Mouse (Mus musculus) lung, embryonic 15.5 days (tissue): ENCODE data around the gene Pde4dip. TPM values are rescaled to one million over a fixed set of nuclear protein-coding genes. Genes with fewer than 3 reads are reported as not detected.
A peak's percentile ranks its signal among the peaks of the same experiment; 100 is the strongest.

Source experiments
- ATAC-seq: fragments of 200-750 bp; cut with Nextera tagmentation; 2 replicates; pipeline ENCODE4 v1.8.0; 2017; ENCODE audit warnings: moderate number of reproducible peaks, borderline replicate concordance; ENCODE audit not compliant: low FRiP score, low TSS enrichment; ENCODE audit errors: extremely low read depth
- H3K27ac ChIP-seq: fragments of 300-500 bp; sonication (generic); 2 replicates; pipeline ENCODE4 v1.5.1; 2015; ENCODE audit warnings: moderate library complexity, mild to moderate bottlenecking, inconsistent platforms
- H3K27me3 ChIP-seq: fragments of 300-500 bp; sonication (generic); 2 replicates; pipeline ENCODE4 v1.6.1; 2015; ENCODE audit warnings: inconsistent platforms
- H3K36me3 ChIP-seq: fragments of 300-500 bp; sonication (generic); 2 replicates; pipeline ENCODE4 v1.6.1; 2015; ENCODE audit warnings: inconsistent platforms
- H3K4me1 ChIP-seq: fragments of 300-500 bp; sonication (generic); 2 replicates; pipeline ENCODE4 v1.6.1; 2015; ENCODE audit warnings: inconsistent platforms
- H3K4me2 ChIP-seq: fragments of 300-500 bp; sonication (generic); 2 replicates; pipeline ENCODE4 v1.6.1; 2015; ENCODE audit warnings: inconsistent platforms, mild to moderate bottlenecking, moderate library complexity
- H3K4me3 ChIP-seq: fragments of 300-500 bp; sonication (generic); 2 replicates; pipeline ENCODE4 v1.5.1; 2015; ENCODE audit warnings: mild to moderate bottlenecking, inconsistent platforms
- H3K9ac ChIP-seq: fragments of 300-500 bp; sonication (generic); 2 replicates; pipeline ENCODE4 v1.6.1; 2015; ENCODE audit warnings: inconsistent platforms
- H3K9me3 ChIP-seq: fragments of 300-500 bp; sonication (generic); 2 replicates; pipeline ENCODE4 v1.6.1; 2016; ENCODE audit warnings: inconsistent platforms
- WGBS: fragments of 180-500 bp; shearing (Covaris S2); methylation state at CpG from one replicate; pipeline ENCODE4 v1.1.7; 2015; 5-methylcytosine and 5-hydroxymethylcytosine counted together
- polyA plus RNA-seq: library from polyadenylated mRNA; unstranded; fragments of >200 nt; fragmentation: Nextera tagmentation; extraction: Ambion mirVana; gene quantifications from 2 replicates; pipeline ENCODE4 v1.2.1, GENCODE M21; 2015

The Pde4dip gene
- polyA plus RNA-seq, 1 experiment from 2014 or later, result 18.3 TPM

DNA sequence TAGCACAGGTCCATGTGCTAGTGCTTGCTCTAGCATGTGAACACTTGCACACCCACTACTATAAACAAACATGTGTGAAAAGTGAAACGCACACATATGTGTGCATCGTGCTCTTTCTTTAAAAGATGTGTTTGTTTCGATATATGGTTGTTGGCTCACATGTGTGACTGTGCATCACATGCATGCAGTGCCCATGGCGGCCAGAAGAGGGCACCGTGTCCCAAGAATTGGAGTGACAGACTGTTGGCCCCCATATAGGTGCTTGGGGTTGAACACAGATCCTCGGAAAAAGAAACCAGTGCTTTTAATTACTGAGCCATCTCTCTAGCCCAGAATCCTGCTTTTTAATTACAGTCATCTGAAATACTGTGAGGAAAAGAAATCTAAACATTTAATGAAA is 6.2 kb upstream of the Pde4dip start:
- H3K27me3 ChIP-seq, result peaks cover 32% of the 10 kb centered on the region
- no peak overlapping the region for H3K4me3 ChIP-seq
- 45% methylated on average over 6 of the region's 6 CpGs for WGBS
- H3K4me2 ChIP-seq, result no peak overlapping the region
- H3K9ac ChIP-seq, result no peak overlapping the region
- no peak overlapping the region for H3K27ac ChIP-seq
- no peaks in the 10 kb centered on the region for H3K9me3 ChIP-seq
- no peaks in the 10 kb centered on the region for H3K36me3 ChIP-seq
- no peaks in the 10 kb centered on the region for H3K4me1 ChIP-seq
- no peak for ATAC-seq

- Histone ChIP-seq H3K4me2 (no peak overlapping the region), H3K9ac (no peak overlapping the region), H3K27me3 (peaks cover 57% of the 10 kb centered on the region), H3K9me3 (no peaks in the 10 kb centered on the region), H3K4me1 (peaks cover 9% of the 10 kb centered on the region; the same call in 1 of the 2 replicates), H3K27ac (no peak overlapping the region), H3K4me3 (no peak overlapping the region), H3K36me3 (no peaks in the 10 kb centered on the region)
- 45% methylated on average over 6 of the region's 6 CpGs for WGBS
- ATAC-seq, result no peak
Measured at GRCm38 (mm10) chr3:97890205-97890604, 1.7 kb upstream of the Pde4dip start.

GRCm38 (mm10) chr3:97887785-97888167 is 731 bp downstream of the Pde4dip start:
- H3K9ac ChIP-seq, result no peak overlapping the region
- H3K4me1 ChIP-seq, result peaks cover 9% of the 10 kb centered on the region; the same call in 1 of the 2 replicates
- H3K36me3 ChIP-seq, result no peaks in the 10 kb centered on the region
- no peaks in the 10 kb centered on the region for H3K9me3 ChIP-seq
- no peak overlapping the region for H3K4me3 ChIP-seq
- no peak for ATAC-seq
- H3K4me2 ChIP-seq, result no peak overlapping the region
- H3K27ac ChIP-seq, result no peak overlapping the region
- peaks cover 53% of the 10 kb centered on the region for H3K27me3 ChIP-seq
- 61% methylated on average over 5 of the region's 5 CpGs for WGBS

DNA sequence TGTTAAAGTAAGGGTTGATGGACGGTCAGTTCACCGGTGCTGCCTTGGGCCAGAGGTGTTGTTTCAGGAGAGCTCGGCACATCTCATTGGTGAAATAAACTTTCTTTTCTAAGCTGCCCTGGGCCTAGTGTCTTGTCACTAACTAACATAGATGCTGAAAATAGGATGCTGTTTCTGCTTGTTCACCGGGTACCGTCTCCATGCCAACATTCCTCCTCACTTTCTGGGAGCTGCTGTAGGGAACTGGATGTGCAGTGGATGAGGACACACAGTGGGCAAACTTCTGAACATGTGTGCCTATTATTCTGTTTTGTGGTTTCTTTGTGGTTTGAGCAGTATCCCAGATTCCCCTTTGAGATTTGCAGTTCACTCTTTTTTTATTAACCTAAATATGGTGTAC is 6.9 kb downstream of the Pde4dip start:
- no peak for ATAC-seq
- Histone ChIP-seq H3K27ac (no peak overlapping the region), H3K9me3 (no peaks in the 10 kb centered on the region), H3K36me3 (no peaks in the 10 kb centered on the region), H3K4me3 (no peak overlapping the region), H3K4me2 (no peak overlapping the region), H3K4me1 (no peaks in the 10 kb centered on the region), H3K9ac (no peak overlapping the region), H3K27me3 (no peaks in the 10 kb centered on the region)
- WGBS, result 90% methylated on average over 5 of the region's 5 CpGs

DNA sequence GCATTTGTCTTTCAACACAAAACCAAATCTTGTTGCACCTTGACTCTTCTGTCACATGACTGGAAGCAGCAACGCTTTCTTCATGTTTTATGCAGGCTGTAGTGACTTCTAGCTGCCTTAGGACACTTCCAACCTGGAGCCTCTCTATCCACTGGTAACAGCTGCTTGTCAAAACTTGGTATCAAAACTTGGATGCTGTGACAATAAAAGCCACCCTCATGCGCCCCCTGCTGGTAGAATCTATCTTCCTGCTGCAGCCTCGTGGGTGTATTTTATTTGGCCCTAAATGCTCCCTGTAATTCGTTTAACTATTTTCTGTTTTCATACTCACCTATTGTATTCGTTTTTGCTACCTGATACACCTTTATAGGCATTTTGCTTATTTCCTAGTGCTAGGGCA is 9.3 kb downstream of the Pde4dip start:
- Histone ChIP-seq H3K36me3 (no peaks in the 10 kb centered on the region), H3K9me3 (no peaks in the 10 kb centered on the region), H3K4me3 (no peak overlapping the region), H3K4me1 (no peaks in the 10 kb centered on the region), H3K27me3 (no peaks in the 10 kb centered on the region), H3K4me2 (no peak overlapping the region), H3K27ac (no peak overlapping the region), H3K9ac (no peak overlapping the region)
- ATAC-seq, result no peak
- WGBS, result 14% methylated on average over 5 of the region's 5 CpGs

DNA sequence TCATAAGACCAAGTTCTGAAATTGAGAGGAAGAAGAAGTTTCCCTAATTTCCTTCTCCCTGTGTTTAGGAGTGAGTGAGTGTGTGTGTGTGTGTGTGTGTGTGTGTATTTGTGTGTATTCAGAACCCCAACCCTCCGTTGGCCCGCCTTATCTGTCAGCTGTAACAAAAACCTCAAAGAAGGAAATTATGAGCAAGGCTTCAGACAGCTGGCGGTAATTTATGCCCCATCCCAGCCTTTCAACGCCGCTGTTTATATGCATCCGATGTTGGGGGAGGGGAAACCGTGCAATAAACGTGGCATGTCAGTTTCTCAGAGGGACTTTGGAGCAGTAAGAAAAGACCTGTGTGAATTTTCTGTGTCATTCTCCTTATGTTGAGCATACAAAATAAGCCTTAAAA is 12.2 kb downstream of the Pde4dip start:
- Histone ChIP-seq H3K27me3 (no peaks in the 10 kb centered on the region), H3K27ac (no peak overlapping the region), H3K4me2 (no peak overlapping the region), H3K36me3 (no peaks in the 10 kb centered on the region), H3K9me3 (no peaks in the 10 kb centered on the region), H3K4me1 (no peaks in the 10 kb centered on the region), H3K4me3 (no peak overlapping the region), H3K9ac (no peak overlapping the region)
- ATAC-seq, result no peak
- 33% methylated on average over 8 of the region's 8 CpGs for WGBS

GRCm38 (mm10) chr3:97874777-97875176 is 13.7 kb downstream of the Pde4dip start:
- ATAC-seq, result no peak
- 35% methylated on average over 5 of the region's 5 CpGs for WGBS
- H3K4me3 ChIP-seq, result no peak overlapping the region

GRCm38 (mm10) chr3:97869730-97870129 is 18.8 kb downstream of the Pde4dip start:
- WGBS, result 58% methylated on average over 4 of the region's 4 CpGs
- peaks cover 7% of the 10 kb centered on the region for H3K4me1 ChIP-seq
- H3K9me3 ChIP-seq, result no peaks in the 10 kb centered on the region
- no peak overlapping the region for H3K4me3 ChIP-seq
- H3K4me2 ChIP-seq, result no peak overlapping the region
- ATAC-seq, result no peak
- H3K36me3 ChIP-seq, result no peaks in the 10 kb centered on the region
- no peak overlapping the region for H3K9ac ChIP-seq
- H3K27ac ChIP-seq, result no peak overlapping the region
- H3K27me3 ChIP-seq, result peaks cover 30% of the 10 kb centered on the region

More at GRCm38 (mm10) chr3:97874777-97875176, 13.7 kb downstream of the Pde4dip start:
- H3K4me2 ChIP-seq, result no peak overlapping the region
- H3K36me3 ChIP-seq, result no peaks in the 10 kb centered on the region
- H3K4me1 ChIP-seq, result no peaks in the 10 kb centered on the region
- no peaks in the 10 kb centered on the region; the same call in 1 of the 2 replicates for H3K27me3 ChIP-seq
- H3K9ac ChIP-seq, result no peak overlapping the region
- no peaks in the 10 kb centered on the region for H3K9me3 ChIP-seq
- no peak overlapping the region for H3K27ac ChIP-seq

- Histone ChIP-seq H3K4me2 (no peak overlapping the region), H3K27me3 (peaks cover 30% of the 10 kb centered on the region), H3K4me3 (no peak overlapping the region), H3K27ac (no peak overlapping the region), H3K9me3 (no peaks in the 10 kb centered on the region), H3K36me3 (no peaks in the 10 kb centered on the region), H3K9ac (no peak overlapping the region), H3K4me1 (peaks cover 7% of the 10 kb centered on the region)
- ATAC-seq, result no peak
- 56% methylated on average over 5 of the region's 5 CpGs for WGBS
Measured at GRCm38 (mm10) chr3:97868733-97869132, 19.8 kb downstream of the Pde4dip start.

DNA sequence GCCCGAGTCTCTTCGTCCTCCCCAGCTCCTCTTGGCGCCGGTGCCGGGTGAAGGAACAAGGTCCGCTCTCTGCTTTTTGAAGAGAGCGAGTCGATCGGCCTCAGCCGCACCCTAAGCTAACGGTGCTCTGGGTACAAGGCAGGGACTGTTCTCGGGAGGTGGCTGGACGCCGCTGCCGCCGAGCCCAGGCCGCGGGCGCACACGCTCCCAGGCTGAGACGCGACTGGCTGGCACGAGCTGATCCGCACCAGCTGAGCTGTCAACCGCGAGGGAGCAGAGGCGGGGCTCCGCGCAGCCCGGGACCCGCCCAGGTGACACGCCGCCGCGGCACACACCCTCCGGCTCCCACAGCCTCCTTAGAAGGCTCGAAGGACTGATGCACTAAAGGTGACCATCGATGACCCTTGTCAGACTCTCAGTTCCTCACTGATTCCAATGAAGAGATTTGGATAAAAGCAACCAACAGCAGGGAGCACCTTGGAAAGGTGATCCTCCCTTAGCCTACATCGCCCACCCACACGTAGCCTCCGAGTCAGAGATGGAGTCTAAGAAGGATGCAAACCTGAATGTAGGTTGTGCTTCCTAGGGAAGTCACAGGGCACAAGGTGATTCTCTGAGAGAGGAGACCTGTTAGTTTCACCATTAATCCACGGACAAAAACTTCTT is 20.4 kb downstream of the Pde4dip start:
- Histone ChIP-seq H3K4me3 (peak overlapping the region; percentile 41), H3K9me3 (no peaks in the 10 kb centered on the region), H3K4me1 (peaks cover 7% of the 10 kb centered on the region), H3K36me3 (no peaks in the 10 kb centered on the region), H3K4me2 (peak overlapping the region; percentile 92), H3K27me3 (peaks cover 30% of the 10 kb centered on the region), H3K9ac (0 out of 2 replicates have a peak overlapping the region, but pooled peaks have one; percentile 18), H3K27ac (no peak overlapping the region)
- 4% methylated on average over 42 of the region's 42 CpGs for WGBS
- peak; percentile 90; the same call in 1 of the 2 replicates for ATAC-seq

DNA sequence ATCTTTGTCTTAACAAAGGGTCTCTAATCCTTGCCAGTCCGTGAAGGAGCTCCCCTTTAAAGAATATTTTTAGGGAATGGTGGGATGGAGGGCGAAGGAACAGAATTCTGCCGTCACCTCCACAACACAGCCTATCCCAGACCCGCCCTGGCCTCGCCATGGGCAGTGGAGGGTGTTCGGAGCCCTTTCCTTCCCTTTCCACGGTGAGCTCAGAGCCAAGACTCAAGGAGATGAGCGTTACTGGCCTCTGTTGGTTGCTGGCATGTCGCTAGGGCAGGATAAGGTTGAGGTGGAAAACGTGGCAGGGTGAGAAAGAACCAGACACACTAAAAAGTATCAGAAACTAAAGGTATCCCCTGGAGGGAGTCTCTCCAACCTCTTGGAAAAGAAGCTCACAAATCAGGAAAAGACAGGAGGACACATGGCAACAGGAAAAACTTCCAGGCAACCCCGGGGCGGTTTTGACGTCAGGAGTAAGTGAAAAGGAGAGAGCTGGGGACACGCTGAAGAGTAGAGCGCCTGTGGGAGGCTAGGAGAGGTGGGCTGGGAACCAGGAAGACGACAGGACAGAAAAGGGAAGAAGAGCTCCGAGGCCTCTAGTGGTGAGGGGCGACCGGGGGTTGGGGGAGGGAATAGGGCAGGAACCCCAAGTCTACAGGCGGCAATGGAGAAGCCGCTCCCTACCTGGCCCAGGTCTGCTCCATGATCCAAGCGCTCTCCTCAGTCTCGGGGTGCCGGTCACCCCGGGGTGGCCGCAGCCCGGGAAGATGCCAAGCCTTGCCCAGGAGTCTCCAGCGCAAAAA is 21.1 kb downstream of the Pde4dip start:
- peak; percentile 65 for ATAC-seq

DNA sequence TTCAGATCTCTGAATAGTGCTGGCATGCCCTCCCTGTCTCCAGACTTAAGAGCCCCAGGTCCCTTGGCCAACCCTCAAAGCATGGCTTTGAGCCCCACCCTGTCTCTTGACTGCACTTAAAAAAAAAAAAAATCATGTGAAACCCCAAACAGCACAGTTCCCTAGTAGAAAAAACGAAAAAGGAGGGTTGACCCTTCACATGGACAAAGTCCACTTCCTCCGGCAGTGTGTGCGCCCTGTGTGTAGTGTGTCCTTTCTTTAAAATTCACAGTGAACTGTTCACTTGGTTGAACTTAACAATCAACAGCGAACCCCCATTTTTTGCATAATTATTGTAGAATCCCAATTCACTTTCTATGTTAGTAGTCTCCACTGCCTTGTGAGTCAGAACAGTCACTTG is 21.8 kb downstream of the Pde4dip start:
- Histone ChIP-seq H3K36me3 (no peaks in the 10 kb centered on the region), H3K4me2 (peak overlapping the region; percentile 92; the same call in 1 of the 2 replicates), H3K9ac (no peak overlapping the region), H3K27me3 (peaks cover 30% of the 10 kb centered on the region), H3K4me3 (no peak overlapping the region), H3K9me3 (no peaks in the 10 kb centered on the region), H3K27ac (no peak overlapping the region), H3K4me1 (peaks cover 7% of the 10 kb centered on the region)
- no peak for ATAC-seq
- WGBS, result 76% methylated on average over 4 of the region's 4 CpGs

More for the DNA sequence above, 21.1 kb downstream of the Pde4dip start:
- Histone ChIP-seq H3K9ac (0 out of 2 replicates have a peak overlapping the region, but pooled peaks have one; percentile 18), H3K27ac (no peak overlapping the region), H3K4me3 (peak overlapping the region; percentile 41), H3K36me3 (no peaks in the 10 kb centered on the region), H3K27me3 (peaks cover 30% of the 10 kb centered on the region), H3K4me2 (peak overlapping the region; percentile 92), H3K9me3 (no peaks in the 10 kb centered on the region), H3K4me1 (peaks cover 7% of the 10 kb centered on the region)
- WGBS, result 4% methylated on average over 28 of the region's 28 CpGs
